Mouse (Mus musculus) induced T-regulatory cell, adult 2 months (primary cell): ENCODE results near the gene Aqp6.

ENCODE experiments used
- DNase-seq: peaks from one replicate; pipeline ENCODE4 v3.0.0-alpha.2; 2012; ENCODE audit warnings: low read depth

Aqp6 gene

DNA sequence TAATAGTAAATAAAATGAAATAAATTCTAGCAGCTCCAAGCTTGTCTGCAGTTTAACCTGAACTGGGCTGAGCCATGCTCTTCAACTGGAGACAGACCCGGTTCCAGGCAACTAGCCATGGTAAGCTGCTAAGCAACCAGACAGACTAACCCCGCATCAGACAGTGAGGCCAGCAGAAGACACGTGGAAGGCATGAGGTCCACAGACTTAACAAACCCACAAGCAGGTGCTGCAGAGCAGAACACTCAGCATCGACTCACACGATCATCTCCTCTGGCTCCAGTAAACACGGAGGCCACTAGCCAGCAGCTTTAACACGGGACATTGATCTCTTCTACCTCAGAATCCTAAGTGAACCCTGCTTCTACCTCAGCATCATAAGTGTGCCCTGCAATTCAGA is 43.6 kb downstream of the Aqp6 start:
- no peak for DNase-seq

DNA sequence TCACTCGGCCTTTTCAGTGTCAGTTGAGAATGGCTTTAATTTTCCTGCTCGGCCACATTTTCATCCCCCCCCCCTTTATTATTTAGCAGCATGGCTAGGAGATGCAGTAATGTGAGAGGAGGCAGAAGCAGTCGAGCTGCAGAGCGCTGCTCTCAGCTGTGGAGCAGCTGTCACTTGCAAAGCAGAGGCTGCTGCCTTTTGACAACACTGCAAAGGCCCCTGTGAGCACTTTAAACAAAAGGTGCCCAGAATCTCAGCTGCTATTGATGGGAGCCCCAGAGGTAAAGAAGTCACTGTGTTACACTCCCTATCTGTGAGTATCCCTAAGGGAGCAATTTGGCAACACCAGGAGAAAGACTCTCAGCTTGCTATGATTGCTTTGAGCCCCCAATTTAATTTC is 47.1 kb downstream of the Aqp6 start:
- no peak for DNase-seq

DNA sequence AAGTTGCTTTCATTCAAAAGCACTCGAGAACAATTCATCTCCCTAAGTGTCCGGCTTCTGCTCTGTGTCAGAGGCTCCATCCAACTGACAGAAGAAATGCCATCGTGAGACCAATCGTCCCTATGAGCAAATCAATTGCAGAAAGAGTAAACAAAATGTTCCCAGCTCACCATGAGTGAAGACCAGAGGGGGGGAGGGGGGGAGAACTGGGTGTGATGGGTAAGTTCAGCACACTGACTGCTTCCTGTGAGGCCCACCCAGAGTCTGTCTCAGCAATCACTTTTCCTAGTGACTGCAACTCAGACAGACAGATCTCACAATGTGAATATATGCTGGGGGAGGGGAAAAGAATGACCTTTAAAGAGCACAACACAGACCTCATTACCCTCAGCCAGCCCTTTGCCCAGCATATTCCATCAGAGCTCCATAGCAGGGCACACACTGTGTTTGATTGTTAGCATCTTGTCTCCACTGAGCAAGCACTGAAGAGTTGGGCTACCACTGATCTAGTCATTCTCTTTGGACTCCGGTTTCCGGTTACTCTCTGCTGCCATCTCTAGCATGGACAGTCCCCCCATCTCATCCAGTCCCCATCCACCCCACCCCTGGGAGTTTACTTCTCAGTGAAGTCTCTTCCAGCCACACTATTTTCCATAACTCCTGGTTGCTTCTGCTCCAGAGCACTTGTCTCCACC is 48.0 kb downstream of the Aqp6 start:
- DNase-seq, result peak; percentile 43

DNA sequence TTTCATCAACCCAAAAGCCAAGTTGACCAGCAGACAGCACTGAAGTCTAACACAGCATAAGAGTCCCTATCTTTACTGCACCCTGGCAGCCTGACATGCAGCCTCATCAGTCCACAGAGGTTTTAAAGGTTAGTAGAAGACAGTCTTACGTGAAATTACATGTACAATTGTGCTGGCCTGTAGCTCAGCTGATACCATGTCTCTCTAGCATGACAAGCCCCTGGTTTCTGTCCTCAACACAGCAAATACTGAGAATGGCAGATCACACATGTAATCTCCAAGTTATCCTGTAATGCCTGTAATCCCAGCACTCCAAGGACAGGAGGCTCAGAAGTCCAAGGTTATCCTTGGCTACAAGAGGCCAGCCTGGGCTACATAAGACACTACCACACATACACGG is 49.1 kb downstream of the Aqp6 start:
- DNase-seq, result peak; percentile 20

DNA sequence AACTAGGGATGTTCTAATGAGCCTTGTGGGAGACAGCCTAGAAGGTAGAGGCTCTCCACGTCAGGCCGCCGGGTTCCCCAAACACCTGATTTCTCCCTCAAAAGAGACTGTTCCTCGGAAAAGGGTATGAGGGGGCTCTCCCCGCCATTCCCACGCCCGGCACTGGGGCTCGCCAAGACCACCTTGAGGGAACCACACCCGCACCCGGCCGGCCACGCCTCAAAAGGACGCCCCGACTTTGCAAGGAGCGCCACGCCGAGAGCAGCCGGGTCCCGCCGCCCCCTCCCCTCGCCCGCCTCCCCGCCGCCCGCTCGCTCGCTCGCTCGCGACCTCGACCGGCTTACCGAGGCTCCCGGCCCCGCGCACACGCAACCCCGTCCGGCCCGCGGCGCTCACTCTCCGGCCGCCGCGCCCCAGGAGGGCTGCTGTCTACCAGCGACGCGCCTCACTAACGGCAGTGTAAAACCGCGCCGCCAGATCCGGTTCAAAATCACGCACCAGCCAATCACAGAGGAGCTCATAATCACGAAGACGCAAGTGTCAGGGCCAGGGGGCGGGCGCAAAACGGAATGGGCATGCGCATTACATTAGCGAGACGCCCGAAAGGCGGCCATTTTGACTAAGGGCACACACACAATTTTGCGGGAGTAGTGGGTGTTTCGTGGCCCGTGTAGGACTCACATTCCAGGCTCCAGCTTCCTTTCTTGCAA is 50.1 kb downstream of the Aqp6 start, which contains the start of gene Racgap1:
Racgap1 (minus strand) TSS at position 494 of the 710 bp plus-strand sequence.
- peak; percentile 99 for DNase-seq

DNA sequence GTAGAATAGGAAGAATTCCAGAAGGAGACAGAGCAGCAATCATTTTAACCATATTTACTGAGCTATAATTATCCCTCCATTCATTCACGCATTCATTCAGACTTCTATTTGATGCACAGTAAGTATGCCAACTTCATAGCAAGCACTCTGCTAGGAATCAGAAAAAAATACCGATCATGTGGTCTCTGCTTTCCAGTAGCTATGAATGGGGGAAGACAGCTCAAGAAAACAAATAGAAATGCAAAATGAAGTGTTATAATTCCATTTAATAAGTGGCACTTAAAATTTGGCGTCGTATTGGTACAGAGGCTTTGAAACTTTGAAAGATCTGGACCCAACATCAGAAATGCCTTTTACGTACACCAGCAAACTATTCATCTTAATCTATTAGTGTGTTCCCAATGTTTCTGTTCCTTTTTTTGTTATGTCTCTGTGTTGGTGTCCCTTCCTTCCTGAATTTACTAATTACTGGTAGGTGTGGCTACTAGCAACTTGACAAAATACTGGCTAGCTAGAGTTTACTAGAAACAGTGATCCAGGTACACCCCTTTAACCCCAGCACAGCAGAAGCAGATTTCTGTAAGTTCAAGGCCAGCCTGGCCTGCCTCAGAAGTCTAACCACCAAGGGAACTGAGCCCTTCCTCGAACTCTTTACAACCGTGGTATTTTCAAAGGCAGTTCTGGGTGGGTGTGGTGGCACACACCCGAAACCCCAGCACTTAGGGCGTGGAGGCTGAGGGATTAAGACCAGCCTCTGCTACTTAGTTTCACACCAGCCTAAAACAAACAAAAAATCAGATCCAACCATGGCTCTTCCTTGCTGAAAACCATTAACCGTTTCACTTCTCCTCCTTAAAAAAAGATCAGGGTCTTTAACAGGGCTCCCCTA is 51.0 kb downstream of the Aqp6 start:
- DNase-seq, result peak; percentile 53

DNA sequence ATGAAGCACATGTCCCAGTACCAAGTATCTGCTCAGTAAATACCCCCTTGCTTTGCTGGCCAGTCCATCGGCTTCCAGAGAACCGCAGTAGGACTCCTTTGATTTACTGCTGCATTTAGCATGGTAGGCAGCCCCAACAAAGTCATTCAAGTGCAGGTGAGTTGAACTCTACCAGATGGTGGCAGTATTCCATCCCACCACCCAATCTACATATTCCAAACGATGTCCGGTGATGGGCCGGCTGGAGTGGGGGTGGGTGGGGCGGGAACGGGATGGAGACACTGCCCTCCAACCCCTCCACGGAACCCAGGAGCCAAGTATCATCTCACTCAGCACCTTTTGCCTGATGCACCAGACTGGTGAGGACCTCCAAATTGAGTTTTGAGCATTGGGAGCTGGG is 52.1 kb downstream of the Aqp6 start:
- DNase-seq, result peak; percentile 68

DNA sequence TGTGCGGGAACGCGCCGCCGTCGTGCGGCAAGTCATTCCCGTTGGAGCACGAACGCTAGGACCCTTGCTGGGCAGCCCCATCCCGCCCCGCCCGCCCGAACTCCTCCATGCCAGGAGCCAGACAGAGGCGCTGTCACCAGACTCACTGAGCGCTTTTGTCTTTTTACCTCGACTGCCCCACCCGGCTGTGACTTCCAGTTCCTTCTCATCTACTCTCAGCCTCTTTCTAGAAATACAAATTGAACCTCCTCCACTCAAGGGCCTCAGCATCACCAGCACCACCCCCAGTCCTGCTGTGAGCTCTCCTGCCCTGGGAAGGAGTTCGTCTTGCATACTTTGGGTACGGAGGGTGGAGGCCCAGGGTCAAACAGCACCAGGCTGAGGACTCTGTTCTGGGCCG is 52.7 kb downstream of the Aqp6 start:
- no peak for DNase-seq
